Mouse (Mus musculus) liver, embryonic 14.5 days (tissue): ENCODE measurements at regions not wholly inside any gene's neighbourhood (a gene's known extent, or its start where the extent isn't known, plus 50 kb on each side); places are given as distances from the start of the nearest gene placed in this dataset.

Source experiments
- ATAC-seq: fragments of 200-750 bp; cut with Nextera tagmentation; 2 replicates; pipeline ENCODE4 v1.8.0; 2017; ENCODE audit warnings: moderate number of reproducible peaks, mild to moderate bottlenecking, moderate library complexity; ENCODE audit not compliant: insufficient read depth
- DNase-seq, 3 experiments: peaks; one replicate each; pipeline ENCODE4 v3.0.0-alpha.2; 2012 to 2013; ENCODE audit warnings: low read depth in 3 of 3, low spot score in 3 of 3
- H3K27ac ChIP-seq: fragments of 300-500 bp; sonication (generic); 2 replicates; pipeline ENCODE4 v1.5.1; 2014; ENCODE audit warnings: moderate library complexity, mild to moderate bottlenecking, control low read depth, inconsistent platforms
- H3K27me3 ChIP-seq: fragments of 300-500 bp; sonication (generic); 2 replicates; pipeline ENCODE4 v1.6.1; 2014; ENCODE audit warnings: mild to moderate bottlenecking, low read length, moderate library complexity; ENCODE audit not compliant: control insufficient read depth, insufficient read depth
- H3K36me3 ChIP-seq: fragments of 300-500 bp; sonication (generic); replicated peaks from 2 replicates; pipeline ENCODE4 v1.6.1; 2014; ENCODE audit warnings: low read depth; ENCODE audit not compliant: control insufficient read depth, insufficient read depth
- H3K4me1 ChIP-seq, 2 experiments: fragments of 200-500 bp in 1 of 2; fragments of 300-500 bp in 1 of 2; sonication (generic) in 1 of 2; replicated peaks; 2 replicates each; pipeline ENCODE4 v1.6.1; 2012 to 2014; ENCODE audit warnings: antibody characterized with exemption in 1 of 2, inconsistent platforms in 1 of 2, low read length in 1 of 2; ENCODE audit not compliant: control insufficient read depth in 2 of 2, insufficient read depth in 2 of 2
- H3K4me2 ChIP-seq: fragments of 300-500 bp; sonication (generic); 2 replicates; pipeline ENCODE4 v1.6.1; 2014; ENCODE audit warnings: low read depth, mild to moderate bottlenecking, control low read depth, moderate library complexity
- H3K4me3 ChIP-seq, 2 experiments: fragments of 200-500 bp in 1 of 2; fragments of 300-500 bp in 1 of 2; sonication (generic) in 1 of 2; 2 replicates each; pipeline ENCODE4 v1.5.1; 2012 to 2014; ENCODE audit warnings: low read depth in 2 of 2, low read length in 2 of 2, mild to moderate bottlenecking in 2 of 2, control low read depth in 1 of 2, inconsistent platforms in 1 of 2, moderate library complexity in 1 of 2; ENCODE audit not compliant: insufficient read depth in 1 of 2
- H3K9ac ChIP-seq: fragments of 300-500 bp; sonication (generic); replicated peaks from 2 replicates; pipeline ENCODE4 v1.6.1; 2014; ENCODE audit warnings: mild to moderate bottlenecking, control low read depth, moderate library complexity
- H3K9me3 ChIP-seq: fragments of 300-500 bp; sonication (generic); 2 replicates; pipeline ENCODE4 v1.6.1; 2016; ENCODE audit warnings: low read length, mixed read lengths; ENCODE audit not compliant: control insufficient read depth
- CTCF ChIP-seq: IDR thresholded peaks from 2 replicates; pipeline ENCODE4 v1.5.1; 2016; ENCODE audit warnings: antibody characterized with exemption, low read depth, control low read depth
- EP300 ChIP-seq: IDR thresholded peaks from 2 replicates; pipeline ENCODE4 v1.6.1; 2016; ENCODE audit warnings: antibody characterized with exemption, low read depth
- WGBS: fragments of 180-500 bp; shearing (Covaris S2); extraction: QIAGEN DNeasy Blood & Tissue Kit; methylation state at CpG from one replicate; pipeline ENCODE4 v1.1.7; 2014; ENCODE audit not compliant: insufficient replicate concordance; 5-methylcytosine and 5-hydroxymethylcytosine counted together

DNA sequence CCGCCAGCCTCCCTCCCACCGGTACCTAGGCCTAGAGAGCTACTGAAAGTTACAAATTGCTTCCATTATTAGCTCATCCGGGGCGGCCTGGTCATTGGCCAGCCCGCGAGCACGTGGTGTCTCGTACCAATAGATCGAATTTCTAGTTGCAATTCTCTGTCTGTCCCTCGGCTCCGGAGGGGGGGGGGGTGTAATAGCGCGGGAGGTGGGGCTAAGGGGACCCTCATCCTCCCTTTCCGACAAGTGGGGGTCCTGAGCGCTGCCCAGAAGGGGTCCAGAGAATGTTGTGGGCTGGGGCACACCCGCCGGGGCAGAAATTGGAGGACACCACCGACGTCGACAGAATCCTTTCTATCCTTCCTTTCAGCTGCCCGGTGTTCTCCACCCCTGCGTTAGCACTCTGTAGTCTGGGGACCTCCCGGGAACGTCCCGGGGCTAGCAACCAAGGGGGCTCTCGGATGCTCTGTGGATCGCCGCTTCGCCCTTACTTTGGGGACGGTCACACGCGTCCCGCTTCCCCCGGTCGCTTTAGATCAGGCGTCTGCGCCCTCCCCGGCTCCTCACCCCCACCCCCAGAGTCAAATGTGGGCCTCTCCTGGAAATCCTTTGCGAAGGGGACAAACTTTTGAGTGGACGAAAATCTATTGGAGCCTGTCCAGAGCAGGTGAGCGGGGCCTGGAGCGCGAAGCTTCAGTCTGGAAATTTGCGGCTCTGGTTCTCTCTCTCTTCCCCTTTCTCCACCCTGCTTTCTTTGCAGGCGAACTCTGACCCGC, 64.6 kb downstream of the Smug1 start:
- Histone ChIP-seq H3K4me1 (no peaks in the 10 kb centered on the region), H3K27ac (no peak overlapping the region), H3K9me3 (no peaks in the 10 kb centered on the region), H3K4me2 (peak overlapping the region; percentile 49), H3K27me3 (peaks cover 63% of the 10 kb centered on the region), H3K36me3 (no peaks in the 10 kb centered on the region), H3K4me3 (peak overlapping the region; percentile 6 to 30; a peak in 2 of 4 replicates), H3K9ac (no peak overlapping the region)
- ATAC-seq (no peak), DNase-seq (no peak)
- TF ChIP-seq EP300 (no peak), CTCF (no peak)
- under 1% methylated on average over 45 of the region's 46 CpGs for WGBS

DNA sequence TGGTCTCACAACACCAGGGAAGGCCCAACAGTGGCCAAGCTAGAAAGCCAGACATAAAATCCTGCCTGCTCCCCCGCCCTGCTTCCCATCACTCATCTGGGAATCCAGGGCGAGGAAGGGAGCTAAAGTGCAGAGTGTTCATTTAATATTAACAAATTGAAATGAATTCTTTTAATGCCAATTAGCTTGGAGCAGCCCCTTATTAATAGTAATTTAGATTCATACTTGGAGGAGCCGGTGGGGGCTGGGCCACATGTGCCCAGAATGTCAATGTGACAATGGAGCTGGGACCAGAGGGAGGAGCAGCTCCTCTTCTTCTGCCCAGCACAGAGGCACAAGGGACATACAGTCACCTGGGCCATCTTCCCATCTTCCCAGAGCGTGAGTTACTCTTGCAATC, 66.8 kb downstream of the Smug1 start:
- no peak overlapping the region for H3K4me3 ChIP-seq

GRCm38 (mm10) chr15:103094457-103094856, 72.4 kb downstream of the Smug1 start:
- Histone ChIP-seq H3K27me3 (peaks cover 19% of the 10 kb centered on the region), H3K36me3 (no peaks in the 10 kb centered on the region), H3K9me3 (no peaks in the 10 kb centered on the region), H3K4me2 (no peak overlapping the region), H3K4me3 (no peak overlapping the region), H3K27ac (no peak overlapping the region), H3K4me1 (no peaks in the 10 kb centered on the region), H3K9ac (no peak overlapping the region)
- ATAC-seq (no peak), DNase-seq (no peak)
- 51% methylated on average over 7 of the region's 7 CpGs for WGBS
- TF ChIP-seq CTCF, result no peak
- TF ChIP-seq EP300, result no peak

More for the DNA sequence above, 66.8 kb downstream of the Smug1 start:
- WGBS, result 42% methylated on average over 4 of the region's 4 CpGs
- TF ChIP-seq CTCF (no peak), EP300 (no peak)
- H3K9me3 ChIP-seq, result no peaks in the 10 kb centered on the region
- peaks cover 58% of the 10 kb centered on the region for H3K27me3 ChIP-seq
- no peaks in the 10 kb centered on the region for H3K4me1 ChIP-seq
- no peak overlapping the region for H3K4me2 ChIP-seq
- no peaks in the 10 kb centered on the region for H3K36me3 ChIP-seq
- ATAC-seq, result no peak
- DNase-seq, result no peak
- H3K9ac ChIP-seq, result no peak overlapping the region
- no peak overlapping the region for H3K27ac ChIP-seq

DNA sequence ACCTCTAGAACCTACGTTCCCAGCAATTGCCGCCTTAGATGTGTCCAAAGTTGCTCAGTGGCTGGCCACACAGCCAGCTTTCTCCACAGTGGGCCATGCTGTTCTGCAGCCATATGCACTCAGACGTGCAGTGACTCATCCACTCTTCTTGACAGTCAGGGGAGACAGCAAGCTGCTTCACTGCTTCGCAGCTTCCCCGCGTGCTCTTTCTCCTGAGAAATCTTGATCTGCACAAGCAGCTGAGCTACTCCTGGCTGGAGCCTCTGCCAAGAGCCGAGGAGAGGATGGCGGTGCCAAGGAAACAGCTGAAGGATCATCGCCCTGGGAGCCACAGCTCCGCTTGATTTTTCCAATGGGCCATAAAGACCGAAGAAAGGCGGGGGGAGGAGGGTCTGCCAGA, 73.2 kb downstream of the Smug1 start:
- Histone ChIP-seq H3K9ac (no peak overlapping the region), H3K4me2 (no peak overlapping the region), H3K27me3 (peaks cover 15% of the 10 kb centered on the region), H3K36me3 (no peaks in the 10 kb centered on the region), H3K4me3 (no peak overlapping the region), H3K4me1 (no peaks in the 10 kb centered on the region), H3K9me3 (no peaks in the 10 kb centered on the region), H3K27ac (no peak overlapping the region)
- TF ChIP-seq EP300 (no peak), CTCF (no peak)
- ATAC-seq (no peak), DNase-seq (no peak)
- 54% methylated on average over 12 of the region's 12 CpGs for WGBS

- Histone ChIP-seq H3K4me1 (no peaks in the 10 kb centered on the region), H3K27ac (no peak overlapping the region), H3K4me2 (no peak overlapping the region), H3K4me3 (no peak overlapping the region), H3K27me3 (peaks cover 19% of the 10 kb centered on the region), H3K9ac (no peak overlapping the region), H3K9me3 (no peaks in the 10 kb centered on the region), H3K36me3 (no peaks in the 10 kb centered on the region)
- no peak for DNase-seq
- peak; percentile 50 for TF ChIP-seq CTCF
- TF ChIP-seq EP300, result no peak
- ATAC-seq, result no peak
These were observed 73.8 kb downstream of the Hoxc4 start for GRCm38 (mm10) chr15:103092496-103092895.
